Mouse (Mus musculus): ENCODE data around the gene Cnot11.
"Not testable (repeated sequence)": the region's sequence is repeated elsewhere in the genome, so short reads cannot be mapped to it uniquely, and the experiment has no call there.

Cnot11 gene

GRCm38 (mm10) chr1:39581215-39581614, 46.4 kb downstream of the Cnot11 start:
- no peak for DNase-seq

DNA sequence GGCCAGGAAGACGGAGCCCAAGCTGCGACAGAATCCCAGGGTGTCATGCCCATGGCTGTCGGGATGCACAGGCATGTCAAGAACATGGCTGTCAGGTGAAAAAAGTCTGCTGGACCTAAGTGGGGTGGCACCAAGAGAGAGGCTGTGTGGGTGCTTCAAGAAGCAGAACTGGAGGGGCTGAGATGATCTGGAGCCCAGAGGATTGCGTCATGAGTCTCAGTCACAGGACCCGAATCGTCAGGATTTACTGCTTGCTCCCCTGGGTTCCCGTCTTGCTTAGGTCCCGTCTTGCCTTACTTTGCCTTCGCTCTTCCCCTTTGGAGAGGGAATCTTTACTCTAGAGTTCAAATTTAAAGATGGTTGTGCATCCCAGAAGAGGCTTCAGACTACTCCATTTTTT, 48.4 kb downstream of the Cnot11 start:
- no peak for DNase-seq

- DNase-seq, result no peak
Observed at GRCm38 (mm10) chr1:39585416-39585815, 50.6 kb downstream of the Cnot11 start.

DNA sequence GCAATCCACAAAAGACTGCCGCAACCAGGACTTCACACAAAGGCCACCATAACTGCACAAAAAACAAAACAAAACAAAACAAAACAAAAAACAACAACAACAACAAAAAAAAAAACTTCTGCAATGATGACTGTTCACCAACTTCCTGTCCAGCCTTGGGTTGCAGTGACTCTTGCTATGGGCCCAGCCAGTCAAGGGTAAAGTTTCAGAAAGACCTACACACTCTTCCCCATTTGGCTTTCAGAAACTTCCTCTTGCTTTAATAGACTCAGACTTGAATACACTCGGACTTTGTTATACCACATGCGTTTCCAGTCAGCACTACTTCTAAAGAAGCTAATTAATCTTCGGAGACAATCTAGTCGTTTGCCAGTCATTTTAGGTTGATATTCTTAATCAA, 55.4 kb downstream of the Cnot11 start:
- no peak for DNase-seq

GRCm38 (mm10) chr1:39591557-39591956, 56.8 kb downstream of the Cnot11 start:
- not testable (repeated sequence) for DNase-seq

GRCm38 (mm10) chr1:39592090-39592489, 57.3 kb downstream of the Cnot11 start:
- no peak for DNase-seq

- no peak for DNase-seq
Observed at GRCm38 (mm10) chr1:39593836-39594235, 59.0 kb downstream of the Cnot11 start.
